ENCODE assay signal across 20 mouse cellular contexts in the genomic region with DNA sequence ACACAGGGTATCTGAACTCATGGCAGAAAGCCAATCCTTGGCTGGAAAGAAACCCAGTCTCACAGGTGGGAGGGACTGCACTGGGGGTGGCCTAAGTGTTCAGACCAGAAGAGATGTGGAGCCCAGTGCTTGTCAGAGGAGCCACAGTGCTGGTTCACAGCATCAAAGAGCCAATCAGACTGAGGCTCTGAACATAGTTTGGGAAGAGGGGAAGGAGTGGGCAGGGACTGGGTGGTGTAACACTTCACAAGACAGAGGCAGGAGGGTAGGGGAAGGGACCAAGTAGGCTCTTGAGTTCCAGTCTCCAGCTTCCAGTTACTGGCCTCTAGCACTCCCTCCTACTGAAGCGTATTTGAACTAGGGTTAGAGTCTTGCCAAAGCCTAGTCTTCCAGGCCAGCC. TPM values are rescaled to one million over a fixed set of nuclear protein-coding genes. Genes with fewer than 3 reads are reported as not detected.
"Had no signal": no experiment of that assay in that cellular context is flagged by ENCODE, and none has a peak within 500 bp of the region (broad histone marks: within the 10 kb centered on the region; RNA-seq: fewer than 3 reads in every experiment).

No protein-coding gene starts in this region.

- H3K4me3 ChIP-seq: limb, embryonic 12.5 days; liver, embryonic 15.5 days; midbrain, embryonic 13.5 days had no signal

- H3K27me3 ChIP-seq: liver, embryonic 15.5 days; midbrain, embryonic 13.5 days had no signal

- H3K9me3 ChIP-seq: limb, embryonic 12.5 days; liver, embryonic 15.5 days; midbrain, embryonic 13.5 days had no signal

- DNase-seq: kidney, adult 8-10 months; kidney, postnatal 25 days; layer of hippocampus, postnatal 36 days; right cerebral cortex, postnatal 14 days; thymus, adult 18-20 months; thymus, postnatal 25 days had no signal

- ATAC-seq: inflammation-experienced regulatory T-cells, adult 6 months; intestine, postnatal 0 days; midbrain, embryonic 13.5 days had no signal

- H3K4me1 ChIP-seq: liver, embryonic 15.5 days had no signal

- H3K27ac ChIP-seq: limb, embryonic 12.5 days; liver, embryonic 15.5 days; midbrain, embryonic 13.5 days had no signal

- H3K36me3 ChIP-seq: limb, embryonic 12.5 days; liver, embryonic 15.5 days; midbrain, embryonic 13.5 days had no signal

- H3K9ac ChIP-seq: limb, embryonic 12.5 days; liver, embryonic 15.5 days; midbrain, embryonic 13.5 days had no signal

- H3K4me2 ChIP-seq: limb, embryonic 12.5 days; liver, embryonic 11.5 days; liver, embryonic 15.5 days; midbrain, embryonic 13.5 days had no signal

RNA-seq across cellular contexts. Expression of gene Krt79, which starts 5.3 kb away (rescaled TPM):
- total RNA-seq: layer of hippocampus, postnatal 36 days; left cerebral cortex, adult 8-10 months; left cerebral cortex, postnatal 25 days; megakaryocyte progenitor cell, adult 5-6 weeks had no signal
- polyA plus RNA-seq: inflammation-experienced regulatory T-cells, adult 6 months; limb, embryonic 12.5 days; liver, embryonic 11.5 days; liver, embryonic 15.5 days; spleen, adult 2 months had no signal

RNA-seq across cellular contexts. Expression of gene Krt78, which starts 8.7 kb away (rescaled TPM):
- total RNA-seq: layer of hippocampus, postnatal 36 days; left cerebral cortex, adult 8-10 months; left cerebral cortex, postnatal 25 days; megakaryocyte progenitor cell, adult 5-6 weeks had no signal
- polyA plus RNA-seq: inflammation-experienced regulatory T-cells, adult 6 months; limb, embryonic 12.5 days; liver, embryonic 11.5 days; liver, embryonic 15.5 days; midbrain, embryonic 13.5 days; midbrain, postnatal 0 days; neural tube, embryonic 14.5 days; spleen, adult 2 months had no signal

RNA-seq across cellular contexts. Expression of gene Krt4, which starts 20.9 kb away (rescaled TPM):
- total RNA-seq: layer of hippocampus, postnatal 36 days; left cerebral cortex, adult 8-10 months; left cerebral cortex, postnatal 25 days had no signal
- polyA plus RNA-seq: inflammation-experienced regulatory T-cells, adult 6 months; limb, embryonic 12.5 days; liver, embryonic 11.5 days; midbrain, postnatal 0 days; spleen, adult 2 months had no signal

RNA-seq across cellular contexts. Expression of gene Krt76, which starts 52.7 kb away (rescaled TPM):
- total RNA-seq: layer of hippocampus, postnatal 36 days; left cerebral cortex, adult 8-10 months; left cerebral cortex, postnatal 25 days; megakaryocyte progenitor cell, adult 5-6 weeks; midbrain, postnatal 0 days had no signal
- polyA plus RNA-seq: inflammation-experienced regulatory T-cells, adult 6 months; intestine, postnatal 0 days; kidney, embryonic 16.5 days; limb, embryonic 12.5 days; liver, embryonic 11.5 days; liver, embryonic 15.5 days; midbrain, embryonic 13.5 days; midbrain, postnatal 0 days; neural tube, embryonic 14.5 days; spleen, adult 2 months; stomach, embryonic 16.5 days had no signal
